Comparison of ENCODE assay signal across 9 mouse cellular contexts in genomic region chr16:6907550-6907949, GRCm38 (mm10).
DNase-seq lines count a peak whose midpoint lies in the region.
"Had no signal": no experiment of that assay in that cellular context is flagged by ENCODE, and none has a peak within 500 bp of the region (broad histone marks: within the 10 kb centered on the region; RNA-seq: fewer than 3 reads in every experiment).

No protein-coding gene starts in this region.

- peak; percentile 39 to 41 for DNase-seq in cerebellum, adult 18-20 months
- DNase-seq in cerebellum, adult 11 months, result no peak
- DNase-seq in kidney, postnatal 10 days, result peak; percentile 16
- no peak for DNase-seq in kidney, adult 18-20 months
- peak; percentile 11 for DNase-seq in right cerebral cortex, postnatal 14 days
- no peak for DNase-seq in right cerebral cortex, postnatal 25 days
- peak; percentile 1 for DNase-seq in skeletal muscle tissue, adult 2 months (ENCODE audit: low read depth, low spot score)
- no peak for DNase-seq in testis, postnatal 10 days (ENCODE audit: low spot score)
- DNase-seq: adrenal gland, postnatal 10 days had no signal

Comparison
In these comparisons a context has a peak if more than half of its experiments do, and no peak if none do; other contexts are left out.
1. DNase-seq: peak in cerebellum, adult 18-20 months (2 of 2), kidney, postnatal 10 days (single experiment), right cerebral cortex, postnatal 14 days (single experiment) and skeletal muscle tissue, adult 2 months (single experiment); none in cerebellum, adult 11 months (single experiment), kidney, adult 18-20 months (single experiment), right cerebral cortex, postnatal 25 days (single experiment) and testis, postnatal 10 days (single experiment).